Mouse (Mus musculus) liver, postnatal 0 days (tissue): Measurements from ENCODE around the gene Cd244a. TPM values are rescaled to one million over a fixed set of nuclear protein-coding genes. Genes with fewer than 3 reads are reported as not detected.
A peak's percentile ranks its signal among the peaks of the same experiment; 100 is the strongest.

ENCODE experiments used
- ATAC-seq: fragments of 200-750 bp; cut with Nextera tagmentation; 2 replicates; pipeline ENCODE4 v1.8.0; 2017; ENCODE audit warnings: mild to moderate bottlenecking, moderate library complexity
- DNase-seq: peaks from one replicate; pipeline ENCODE4 v3.0.0-alpha.2; 2016
- H3K27ac ChIP-seq: fragments of 300-500 bp; sonication (generic); 2 replicates; pipeline ENCODE4 v1.5.1; 2014; ENCODE audit warnings: antibody characterized with exemption, moderate library complexity, mild to moderate bottlenecking, low read depth
- H3K27me3 ChIP-seq: fragments of 300-500 bp; sonication (generic); 2 replicates; pipeline ENCODE4 v1.6.1; 2014; ENCODE audit warnings: low read length, control low read depth, mixed read lengths; ENCODE audit not compliant: insufficient read depth
- H3K36me3 ChIP-seq: fragments of 300-500 bp; sonication (generic); replicated peaks from 2 replicates; pipeline ENCODE4 v1.6.1; 2014; ENCODE audit warnings: mild to moderate bottlenecking, control low read depth, low read length, moderate library complexity, mixed read lengths; ENCODE audit not compliant: insufficient read depth
- H3K4me1 ChIP-seq: fragments of 300-500 bp; sonication (generic); 2 replicates; pipeline ENCODE4 v1.6.1; 2014; ENCODE audit warnings: antibody characterized with exemption, mild to moderate bottlenecking, control low read depth; ENCODE audit not compliant: insufficient read depth
- H3K4me2 ChIP-seq: fragments of 300-500 bp; sonication (generic); 2 replicates; pipeline ENCODE4 v1.6.1; 2014; ENCODE audit warnings: low read depth, mild to moderate bottlenecking, low read length, moderate library complexity, mixed read lengths
- H3K4me3 ChIP-seq: fragments of 300-500 bp; sonication (generic); 2 replicates; pipeline ENCODE4 v1.5.1; 2014; ENCODE audit warnings: low read depth, low read length
- H3K9ac ChIP-seq: fragments of 300-500 bp; sonication (generic); replicated peaks from 2 replicates; pipeline ENCODE4 v1.6.1; 2014; ENCODE audit warnings: mild to moderate bottlenecking, moderate library complexity
- H3K9me3 ChIP-seq: fragments of 300-500 bp; sonication (generic); 2 replicates; pipeline ENCODE4 v1.6.1; 2016; ENCODE audit warnings: mild to moderate bottlenecking, control low read depth, low read length, mixed read lengths
- CTCF ChIP-seq: sonication (generic); IDR thresholded peaks from 2 replicates; pipeline ENCODE4 v1.5.1; 2016; ENCODE audit warnings: antibody characterized with exemption, low read depth
- EP300 ChIP-seq: IDR thresholded peaks from 2 replicates; pipeline ENCODE4 v1.6.1; 2016; ENCODE audit warnings: antibody characterized with exemption, low read depth, mild to moderate bottlenecking
- WGBS: fragments of 180-500 bp; shearing (Covaris S2); extraction: QIAGEN DNeasy Blood & Tissue Kit; methylation state at CpG from one replicate; pipeline ENCODE4 v1.1.7; 2014; ENCODE audit not compliant: insufficient replicate concordance; 5-methylcytosine and 5-hydroxymethylcytosine counted together
- polyA plus RNA-seq: library from polyadenylated mRNA; unstranded; fragments of >200 nt; fragmentation: Nextera tagmentation; extraction: Ambion mirVana; gene quantifications from 2 replicates; pipeline ENCODE4 v1.2.1, GENCODE M21; 2015

Cd244a gene
- polyA plus RNA-seq, 1 experiment from 2014 or later, result 1.1 TPM

DNA sequence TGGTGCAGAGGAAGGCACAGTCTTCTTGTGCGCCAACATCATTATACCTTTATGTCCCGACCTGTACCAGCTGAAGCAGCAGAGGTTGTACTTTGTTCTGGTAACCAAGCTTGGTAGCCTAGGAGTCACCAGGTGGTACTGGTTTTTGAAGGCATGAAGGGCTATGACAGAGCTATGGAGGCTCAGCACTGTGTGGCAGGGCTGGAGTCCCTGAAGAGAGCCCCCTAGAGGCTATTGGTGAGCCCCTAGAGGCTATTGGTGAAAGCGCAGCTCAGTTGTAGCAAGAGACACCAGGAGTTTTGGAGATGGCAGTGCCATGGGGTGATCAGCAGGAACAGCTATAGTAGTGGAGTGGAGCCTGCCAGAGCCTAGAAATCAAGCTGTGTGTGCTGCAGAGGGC, 5.3 kb downstream of the Cd244a start:
- Histone ChIP-seq H3K4me3 (no peak overlapping the region), H3K4me1 (peaks cover 5% of the 10 kb centered on the region; the same call in 1 of the 2 replicates), H3K9me3 (no peaks in the 10 kb centered on the region), H3K9ac (no peak overlapping the region), H3K36me3 (no peaks in the 10 kb centered on the region), H3K4me2 (no peak overlapping the region), H3K27me3 (no peaks in the 10 kb centered on the region), H3K27ac (no peak overlapping the region)
- 65% methylated on average over 3 of the region's 3 CpGs for WGBS
- TF ChIP-seq EP300 (no peak), CTCF (peak; percentile 79)
- DNase-seq (peak; percentile 45), ATAC-seq (peak; percentile 36; the same call in 1 of the 2 replicates)

GRCm38 (mm10) chr1:171565888-171566287, 6.9 kb downstream of the Cd244a start:
- Histone ChIP-seq H3K36me3 (no peaks in the 10 kb centered on the region), H3K4me1 (peaks cover 2% of the 10 kb centered on the region; the same call in 1 of the 2 replicates), H3K27ac (peak overlapping the region; percentile 56; the same call in 1 of the 2 replicates), H3K9ac (no peak overlapping the region), H3K4me3 (no peak overlapping the region), H3K9me3 (no peaks in the 10 kb centered on the region), H3K27me3 (no peaks in the 10 kb centered on the region), H3K4me2 (no peak overlapping the region)
- peak; percentile 29 for DNase-seq
- peak; percentile 90 for ATAC-seq
- TF ChIP-seq CTCF (no peak), EP300 (no peak)
- WGBS, result 17% methylated on average over 4 of the region's 4 CpGs

- Histone ChIP-seq H3K4me3 (no peak overlapping the region), H3K4me1 (0 out of 2 replicates have a peak, but pooled peaks cover 2% of the 10 kb centered on the region), H3K36me3 (no peaks in the 10 kb centered on the region), H3K9me3 (no peaks in the 10 kb centered on the region), H3K27me3 (no peaks in the 10 kb centered on the region), H3K9ac (no peak overlapping the region), H3K27ac (peak overlapping the region; percentile 56; the same call in 1 of the 2 replicates), H3K4me2 (no peak overlapping the region)
- no peak for ATAC-seq
- DNase-seq, result peak; percentile 66
- TF ChIP-seq CTCF, result peak; percentile 82
- TF ChIP-seq EP300, result no peak
- 18% methylated on average over 8 of the region's 8 CpGs for WGBS
Observed at GRCm38 (mm10) chr1:171566777-171567176, 7.8 kb downstream of the Cd244a start.

GRCm38 (mm10) chr1:171568436-171568835, 9.4 kb downstream of the Cd244a start:
- Histone ChIP-seq H3K4me2 (no peak overlapping the region), H3K9me3 (no peaks in the 10 kb centered on the region), H3K4me1 (no peaks in the 10 kb centered on the region), H3K27me3 (no peaks in the 10 kb centered on the region), H3K9ac (no peak overlapping the region), H3K36me3 (no peaks in the 10 kb centered on the region), H3K27ac (no peak overlapping the region), H3K4me3 (no peak overlapping the region)
- DNase-seq (no peak), ATAC-seq (no peak)
- TF ChIP-seq CTCF, result no peak
- TF ChIP-seq EP300, result no peak
- 61% methylated on average over 2 of the region's 2 CpGs for WGBS

DNA sequence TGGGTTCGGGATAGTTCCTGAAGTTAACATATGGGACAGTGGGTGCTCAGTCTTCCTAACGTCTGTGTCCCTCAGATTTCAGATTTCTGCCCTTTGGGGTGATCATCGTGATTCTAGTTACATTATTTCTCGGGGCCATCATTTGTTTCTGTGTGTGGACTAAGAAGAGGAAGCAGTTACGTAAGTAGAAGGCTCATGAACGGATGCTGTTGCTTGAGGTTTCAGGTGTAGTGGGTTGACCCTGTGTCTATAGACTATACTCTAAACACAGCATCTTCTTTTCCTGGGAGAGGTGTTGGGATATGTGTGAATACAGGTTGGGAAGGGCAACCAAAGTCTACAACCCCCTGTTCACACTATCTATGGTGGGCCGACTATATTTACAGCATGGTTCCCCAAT, 18.2 kb downstream of the Cd244a start:
- DNase-seq (no peak), ATAC-seq (no peak)
- WGBS, result 61% methylated on average over 7 of the region's 7 CpGs
- Histone ChIP-seq H3K27me3 (no peaks in the 10 kb centered on the region), H3K36me3 (no peaks in the 10 kb centered on the region), H3K27ac (no peak overlapping the region), H3K9ac (no peak overlapping the region), H3K4me1 (no peaks in the 10 kb centered on the region), H3K4me2 (no peak overlapping the region), H3K4me3 (no peak overlapping the region), H3K9me3 (no peaks in the 10 kb centered on the region)
- TF ChIP-seq EP300, result no peak
- TF ChIP-seq CTCF, result no peak

- Histone ChIP-seq H3K27ac (no peak overlapping the region), H3K4me1 (no peaks in the 10 kb centered on the region), H3K36me3 (no peaks in the 10 kb centered on the region), H3K4me2 (no peak overlapping the region), H3K9me3 (no peaks in the 10 kb centered on the region), H3K4me3 (no peak overlapping the region), H3K27me3 (no peaks in the 10 kb centered on the region), H3K9ac (no peak overlapping the region)
- peak; percentile 63; the same call in 1 of the 2 replicates for TF ChIP-seq EP300
- no peak for TF ChIP-seq CTCF
- DNase-seq, result no peak
- WGBS, result 50% methylated on average over 2 of the region's 2 CpGs
- ATAC-seq, result peak; percentile 70
Observed at GRCm38 (mm10) chr1:171584584-171584983, 25.6 kb downstream of the Cd244a start.

DNA sequence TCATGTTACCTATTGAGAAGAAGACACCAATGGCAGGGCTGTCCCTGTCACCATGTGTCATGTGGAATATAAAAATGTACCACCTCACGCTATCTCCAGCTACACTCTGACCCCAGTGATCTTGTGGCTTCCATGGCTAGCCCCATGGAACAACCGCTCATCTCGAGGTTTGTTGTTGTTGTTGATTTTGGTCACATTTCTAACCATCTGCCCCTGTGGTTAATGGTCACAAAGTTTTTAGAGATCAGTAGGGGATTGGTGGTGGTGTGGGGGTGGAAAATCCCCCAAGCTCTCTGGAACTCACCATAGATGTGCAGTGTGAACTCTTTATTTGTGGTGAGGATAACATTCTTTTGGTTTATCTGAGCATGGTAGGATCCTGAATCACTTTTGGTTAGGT, 45.7 kb downstream of the Cd244a start:
- no peak overlapping the region for H3K4me2 ChIP-seq
- H3K36me3 ChIP-seq, result no peaks in the 10 kb centered on the region
- ATAC-seq (no peak), DNase-seq (no peak)
- H3K4me3 ChIP-seq, result no peak overlapping the region
- no peak overlapping the region for H3K9ac ChIP-seq
- H3K4me1 ChIP-seq, result no peaks in the 10 kb centered on the region
- no peak for TF ChIP-seq CTCF
- no peak for TF ChIP-seq EP300
- H3K27me3 ChIP-seq, result no peaks in the 10 kb centered on the region
- H3K27ac ChIP-seq, result no peak overlapping the region
- WGBS, result 75% methylated on average over 3 of the region's 3 CpGs
- H3K9me3 ChIP-seq, result no peaks in the 10 kb centered on the region
